Mouse (Mus musculus): ENCODE results near the gene Ccdc97.

The Ccdc97 gene

DNA sequence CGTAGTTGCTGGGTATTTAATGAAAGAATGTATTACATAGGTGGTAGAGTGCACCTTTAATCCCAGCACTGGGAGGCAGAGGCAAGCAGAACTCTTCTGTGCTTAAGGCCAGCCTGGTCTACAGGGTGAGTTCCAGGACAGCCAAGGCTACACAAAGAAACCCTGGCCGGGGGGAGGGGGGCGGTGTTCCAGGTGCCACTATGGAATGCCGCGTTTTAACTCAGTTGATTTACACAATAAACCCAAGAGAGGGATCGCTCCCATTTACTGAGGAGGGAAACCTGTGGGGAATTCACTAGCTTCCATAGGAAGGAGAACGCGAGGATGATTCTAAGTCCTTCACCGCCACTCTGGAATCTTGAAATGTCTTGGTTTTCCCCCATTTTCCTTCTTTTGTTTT is 49.3 kb downstream of the Ccdc97 start:
- no peak for DNase-seq (ENCODE audit: low spot score in 2 of 2)

DNA sequence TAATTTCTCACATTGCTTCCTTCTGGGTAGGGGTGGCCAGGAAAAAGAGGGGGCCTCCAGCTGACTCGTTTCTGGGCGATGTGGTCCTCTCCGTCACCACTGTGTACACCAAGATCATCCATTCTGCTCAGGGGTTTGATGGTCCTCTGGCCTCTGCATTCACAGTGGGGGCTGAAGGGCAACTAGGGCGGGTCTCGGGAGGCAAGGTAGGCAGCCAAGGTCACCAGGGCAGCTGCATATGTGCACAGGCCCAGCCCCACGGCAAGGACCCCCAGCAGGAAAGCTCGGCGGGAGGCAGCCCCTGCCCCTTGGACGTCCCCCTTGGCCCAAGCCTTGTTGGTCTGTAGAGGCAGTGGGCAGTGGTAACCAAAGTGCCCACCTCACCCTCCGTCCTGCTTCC is 49.7 kb downstream of the Ccdc97 start:
- no peak for DNase-seq (ENCODE audit: low spot score in 2 of 2)

DNA sequence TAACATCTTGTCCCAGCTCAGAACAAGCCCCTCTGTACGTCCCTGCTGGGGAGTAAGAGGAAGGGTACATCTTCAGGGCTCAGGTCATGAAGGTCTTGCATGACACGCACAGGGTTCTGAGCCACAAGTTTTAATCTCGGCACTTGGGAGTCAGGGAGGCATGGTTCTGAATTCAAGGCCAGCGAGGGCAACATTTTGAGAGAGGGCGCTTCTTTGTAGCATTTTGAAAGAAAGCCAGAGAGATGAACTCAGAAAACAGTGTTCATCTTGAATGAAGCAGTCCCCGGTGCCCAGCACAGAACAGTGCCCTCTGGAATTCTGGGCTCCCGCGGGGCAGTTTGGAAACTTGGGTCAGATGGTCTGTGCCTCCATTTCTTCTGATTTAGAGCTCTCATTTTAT is 52.5 kb downstream of the Ccdc97 start:
- no peak for DNase-seq (ENCODE audit: low spot score in 2 of 2)
